Mouse (Mus musculus): ENCODE data around the gene Olfr1094. TPM values are rescaled to one million over a fixed set of nuclear protein-coding genes. Genes with fewer than 3 reads are reported as not detected.

The Olfr1094 gene
- not detected in 2 replicates for polyA plus RNA-seq (2015; fragmentation: Nextera tagmentation; extraction: Ambion mirVana)

DNA sequence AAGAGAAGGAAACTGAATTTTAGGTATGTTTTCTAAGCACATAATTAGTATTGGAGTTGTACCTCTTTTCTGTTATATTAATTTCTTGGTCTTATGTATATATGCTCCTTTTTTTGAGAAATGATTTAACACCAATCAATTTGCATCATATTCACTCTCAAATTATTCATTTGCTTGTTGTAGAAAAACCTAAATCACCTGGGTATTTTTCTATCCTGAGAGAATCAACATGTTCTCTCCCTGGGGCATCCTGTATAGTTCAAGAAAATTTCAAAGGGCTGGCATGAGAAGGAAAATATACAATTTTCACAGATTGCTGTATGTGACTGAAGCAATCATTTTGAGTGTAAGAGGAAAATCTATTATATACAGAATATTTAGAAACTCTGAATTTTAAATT, at the start of gene Olfr1094:
Gene Olfr1094 (plus strand): TSS at position 301 of the 400 bp plus-strand sequence.
- H3K4me2 ChIP-seq, result no peak within 1 kb of the TSS

GRCm38 (mm10) chr2:86782179-86782578, 42.3 kb upstream of the Olfr1094 start, which contains the start of gene Olfr1093:
Olfr1093 (plus strand) TSS chr2:86782479.
- H3K4me2 ChIP-seq, result no peak within 1 kb of the TSS
- no peak for ATAC-seq (ENCODE audit: extremely low read depth, insufficient number of reproducible peaks, low FRiP score, low TSS enrichment)
- H3K36me3 ChIP-seq, result no peaks in the 10 kb centered on the region
- H3K4me1 ChIP-seq, result no peaks in the 10 kb centered on the region
- no peaks in the 10 kb centered on the region for H3K9me3 ChIP-seq
- no peak within 1 kb of the TSS for H3K27ac ChIP-seq (replicated peaks)
- WGBS, result 85% methylated on average over 2 of the region's 2 CpGs
- no peaks in the 10 kb centered on the region for H3K27me3 ChIP-seq (replicated peaks)
- H3K4me3 ChIP-seq, result no peak within 1 kb of the TSS
- H3K9ac ChIP-seq, result no peak within 1 kb of the TSS

More for the DNA sequence above, at the start of gene Olfr1094:
- H3K4me1 ChIP-seq, result no peaks in the 10 kb centered on the region
- H3K27ac ChIP-seq (replicated peaks), result no peak within 1 kb of the TSS
- no peak within 1 kb of the TSS for H3K4me3 ChIP-seq
- H3K9ac ChIP-seq, result no peak within 1 kb of the TSS
- no peak for ATAC-seq (ENCODE audit: extremely low read depth, insufficient number of reproducible peaks, low FRiP score, low TSS enrichment)
- H3K27me3 ChIP-seq (replicated peaks), result no peaks in the 10 kb centered on the region
- H3K36me3 ChIP-seq, result no peaks in the 10 kb centered on the region
- H3K9me3 ChIP-seq, result no peaks in the 10 kb centered on the region

DNA sequence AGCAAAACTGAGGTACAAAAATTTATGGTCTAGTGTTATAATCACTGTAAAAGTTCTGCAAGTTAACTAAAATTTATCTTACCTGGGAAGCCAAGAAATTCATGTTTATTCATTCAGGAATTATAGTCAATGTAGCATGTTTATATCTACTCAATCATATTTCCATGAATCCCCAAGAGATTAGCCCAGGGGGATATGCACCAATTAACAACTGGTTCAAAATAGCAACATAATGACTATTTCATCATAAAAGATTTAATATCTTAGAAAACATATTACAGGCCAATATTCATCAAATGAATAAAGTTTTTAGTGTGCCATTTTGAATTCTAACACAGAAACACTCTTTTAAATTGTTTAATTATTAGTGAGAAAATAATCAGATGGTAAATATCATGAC, 14.5 kb upstream of the Olfr1094 start, which contains the start of gene Olfr141:
Gene Olfr141 (minus strand): TSS at position 101 of the 400 bp plus-strand sequence.
- no peak for ATAC-seq (ENCODE audit: extremely low read depth, insufficient number of reproducible peaks, low FRiP score, low TSS enrichment)
- Histone ChIP-seq H3K9me3 (no peaks in the 10 kb centered on the region), H3K27ac (replicated peaks) (no peak within 1 kb of the TSS), H3K9ac (no peak within 1 kb of the TSS), H3K4me2 (no peak within 1 kb of the TSS), H3K36me3 (no peaks in the 10 kb centered on the region), H3K27me3 (replicated peaks) (no peaks in the 10 kb centered on the region), H3K4me3 (no peak within 1 kb of the TSS), H3K4me1 (no peaks in the 10 kb centered on the region)

DNA sequence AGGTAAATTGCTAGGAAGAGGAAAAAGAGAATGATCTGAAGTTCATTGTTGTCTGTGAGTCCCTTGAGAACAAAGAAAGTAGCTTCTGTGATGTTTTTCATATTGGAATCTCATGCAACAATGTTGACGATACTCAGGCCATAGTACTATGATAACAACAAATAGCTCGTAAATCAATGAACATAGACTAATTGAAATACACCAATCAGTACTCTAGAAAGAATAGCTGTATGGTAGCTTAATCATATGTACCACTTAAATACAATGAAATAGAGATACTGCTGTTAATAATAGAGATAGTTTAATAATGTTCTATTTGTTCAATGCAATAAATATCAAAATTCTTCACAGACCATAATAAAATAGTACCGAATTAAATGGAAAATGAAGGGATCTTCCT, 27.1 kb downstream of the Olfr1094 start, which contains the start of gene Olfr1095:
Gene Olfr1095 (minus strand): TSS at position 101 of the 400 bp plus-strand sequence.
- no peak within 1 kb of the TSS for H3K4me2 ChIP-seq
- H3K27me3 ChIP-seq (replicated peaks), result no peaks in the 10 kb centered on the region
- no peak for ATAC-seq (ENCODE audit: extremely low read depth, insufficient number of reproducible peaks, low FRiP score, low TSS enrichment)
- no peak within 1 kb of the TSS for H3K4me3 ChIP-seq
- H3K9me3 ChIP-seq, result no peaks in the 10 kb centered on the region
- no peak within 1 kb of the TSS for H3K27ac ChIP-seq (replicated peaks)
- no peaks in the 10 kb centered on the region for H3K4me1 ChIP-seq
- WGBS, result 76% methylated on average over 3 of the region's 3 CpGs
- no peak within 1 kb of the TSS for H3K9ac ChIP-seq
- no peaks in the 10 kb centered on the region for H3K36me3 ChIP-seq

DNA sequence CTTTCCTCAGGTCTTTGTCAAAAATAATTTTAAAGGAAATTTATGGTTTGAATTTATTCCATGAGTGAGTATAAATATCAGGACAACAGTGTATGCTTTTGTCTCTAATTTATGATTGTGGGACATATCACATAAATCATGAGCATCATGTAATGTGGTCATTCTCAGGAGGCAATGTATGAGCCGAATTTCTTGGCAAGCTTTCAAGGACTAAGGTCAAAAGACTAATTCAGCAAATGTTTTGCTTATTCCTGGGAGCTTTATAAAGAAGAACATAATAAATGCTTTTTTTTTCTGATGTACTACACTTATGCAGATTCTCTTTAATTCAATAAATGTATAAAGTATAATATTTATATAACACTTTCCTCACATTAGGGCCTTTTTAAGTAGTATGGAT, 50.2 kb downstream of the Olfr1094 start, which contains the start of gene Gm13723:
Gene Gm13723 (minus strand): TSS at position 101 of the 400 bp plus-strand sequence.
- H3K9me3 ChIP-seq, result no peaks in the 10 kb centered on the region

More for the DNA sequence above, 50.2 kb downstream of the Olfr1094 start, which contains the start of gene Gm13723:
- no peak for ATAC-seq (ENCODE audit: extremely low read depth, insufficient number of reproducible peaks, low FRiP score, low TSS enrichment)
- H3K4me1 ChIP-seq, result no peaks in the 10 kb centered on the region
- no peaks in the 10 kb centered on the region for H3K27me3 ChIP-seq (replicated peaks)
- WGBS, result 45% methylated on average over 1 of the region's 1 CpGs
- H3K9ac ChIP-seq, result no peak within 1 kb of the TSS
- H3K4me3 ChIP-seq, result no peak within 1 kb of the TSS
- H3K27ac ChIP-seq (replicated peaks), result no peak within 1 kb of the TSS
- no peaks in the 10 kb centered on the region for H3K36me3 ChIP-seq
- no peak within 1 kb of the TSS for H3K4me2 ChIP-seq

Other genes with a start within 250 kb of the Olfr1094 start
- not detected in 2 replicates for gene Olfr1082, start 225.7 kb upstream of the Olfr1094 start, polyA plus RNA-seq (2015; fragmentation: Nextera tagmentation; extraction: Ambion mirVana)
- not detected in 2 replicates for gene Olfr1084, start 184.9 kb upstream of the Olfr1094 start, polyA plus RNA-seq (2015; fragmentation: Nextera tagmentation; extraction: Ambion mirVana)
- not detected in 2 replicates for gene Olfr1085, start 162.6 kb upstream of the Olfr1094 start, polyA plus RNA-seq (2015; fragmentation: Nextera tagmentation; extraction: Ambion mirVana)
- not detected in 2 replicates for gene Olfr1086, start 144.6 kb upstream of the Olfr1094 start, polyA plus RNA-seq (2015; fragmentation: Nextera tagmentation; extraction: Ambion mirVana)
- gene Olfr1087, start 126.3 kb upstream of the Olfr1094 start, polyA plus RNA-seq (2015; fragmentation: Nextera tagmentation; extraction: Ambion mirVana), result not detected in 2 replicates
- gene Olfr1089, start 91.0 kb upstream of the Olfr1094 start, polyA plus RNA-seq (2015; fragmentation: Nextera tagmentation; extraction: Ambion mirVana), result not detected in 2 replicates
- not detected in 2 replicates for gene Olfr1090, start 65.7 kb upstream of the Olfr1094 start, polyA plus RNA-seq (2015; fragmentation: Nextera tagmentation; extraction: Ambion mirVana)
- gene Olfr1093, start 42.2 kb upstream of the Olfr1094 start, polyA plus RNA-seq (2015; fragmentation: Nextera tagmentation; extraction: Ambion mirVana), result not detected in 2 replicates
- not detected in 2 replicates for gene Olfr141, start 14.6 kb upstream of the Olfr1094 start, polyA plus RNA-seq (2015; fragmentation: Nextera tagmentation; extraction: Ambion mirVana)
- not detected in 2 replicates for gene Olfr1095, start 27.0 kb downstream of the Olfr1094 start, polyA plus RNA-seq (2015; fragmentation: Nextera tagmentation; extraction: Ambion mirVana)
- not detected in 2 replicates for gene Gm13723, start 50.1 kb downstream of the Olfr1094 start, polyA plus RNA-seq (2015; fragmentation: Nextera tagmentation; extraction: Ambion mirVana)
- gene Olfr1097, start 67.6 kb downstream of the Olfr1094 start, polyA plus RNA-seq (2015; fragmentation: Nextera tagmentation; extraction: Ambion mirVana), result not detected in 2 replicates
- gene Olfr1098, start 99.9 kb downstream of the Olfr1094 start, polyA plus RNA-seq (2015; fragmentation: Nextera tagmentation; extraction: Ambion mirVana), result not detected in 2 replicates
- not detected in 2 replicates for gene Olfr1099, start 136.0 kb downstream of the Olfr1094 start, polyA plus RNA-seq (2015; fragmentation: Nextera tagmentation; extraction: Ambion mirVana)
- not detected in 2 replicates for gene Olfr1100, start 155.3 kb downstream of the Olfr1094 start, polyA plus RNA-seq (2015; fragmentation: Nextera tagmentation; extraction: Ambion mirVana)
- not detected in 2 replicates for gene Olfr1101, start 166.6 kb downstream of the Olfr1094 start, polyA plus RNA-seq (2015; fragmentation: Nextera tagmentation; extraction: Ambion mirVana)
- gene Olfr1102, start 173.7 kb downstream of the Olfr1094 start, polyA plus RNA-seq (2015; fragmentation: Nextera tagmentation; extraction: Ambion mirVana), result not detected in 2 replicates
- gene Olfr1104, start 202.4 kb downstream of the Olfr1094 start, polyA plus RNA-seq (2015; fragmentation: Nextera tagmentation; extraction: Ambion mirVana), result not detected in 2 replicates
- not detected in 2 replicates for gene Olfr1105, start 211.9 kb downstream of the Olfr1094 start, polyA plus RNA-seq (2015; fragmentation: Nextera tagmentation; extraction: Ambion mirVana)
- not detected in 2 replicates for gene Olfr1106, start 227.6 kb downstream of the Olfr1094 start, polyA plus RNA-seq (2015; fragmentation: Nextera tagmentation; extraction: Ambion mirVana)